Mouse (Mus musculus): ENCODE measurements at regions not wholly inside any gene's neighbourhood (a gene's known extent, or its start where the extent isn't known, plus 50 kb on each side); places are given as distances from the start of the nearest gene placed in this dataset.

DNA sequence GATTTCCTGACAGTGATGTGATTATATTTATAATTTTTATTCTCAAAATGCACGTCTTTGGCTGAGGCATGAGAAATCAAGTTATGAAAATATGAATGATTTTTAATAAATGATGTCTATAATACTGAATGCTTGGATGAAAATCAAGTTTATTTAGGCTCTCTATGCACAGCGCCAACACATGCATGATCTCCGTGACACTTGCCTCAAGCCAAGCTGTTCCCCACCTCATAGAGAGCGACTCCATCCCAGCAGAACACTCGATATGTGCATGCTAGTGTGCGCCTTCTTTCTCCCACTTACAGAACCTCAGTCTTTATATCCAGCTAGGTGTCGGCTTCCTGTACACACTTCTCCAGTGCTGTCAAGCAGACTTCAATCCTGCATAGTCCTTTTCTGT, 139.8 kb upstream of the Gm9833 start:
- in situ Hi-C loops (cut with MseI, MboI) = loop anchor here (5.0 to 25.0 kb wide), 2 partner anchors 236 to 536 kb away; no protein-coding TSS in a partner anchor

DNA sequence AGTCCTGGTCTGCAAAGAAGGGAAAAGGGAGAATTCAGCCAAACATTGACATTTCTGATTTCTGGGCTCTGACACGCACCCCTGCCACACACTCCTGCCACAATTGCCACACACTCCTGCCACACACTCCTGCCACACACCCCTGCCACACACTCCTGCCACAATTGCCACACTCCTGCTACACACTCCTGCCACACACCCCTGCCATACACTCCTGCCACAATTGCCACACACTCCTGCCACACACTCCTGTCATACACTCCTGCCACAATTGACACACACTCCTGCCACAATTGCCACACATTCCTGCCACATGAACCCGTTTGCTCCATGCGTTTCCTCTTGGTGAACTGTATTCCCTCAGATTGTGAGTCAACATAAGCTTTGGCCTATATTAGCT, 130.0 kb upstream of the Gm9833 start:
- in situ Hi-C loops (cut with MseI, MboI) = no loop called here

DNA sequence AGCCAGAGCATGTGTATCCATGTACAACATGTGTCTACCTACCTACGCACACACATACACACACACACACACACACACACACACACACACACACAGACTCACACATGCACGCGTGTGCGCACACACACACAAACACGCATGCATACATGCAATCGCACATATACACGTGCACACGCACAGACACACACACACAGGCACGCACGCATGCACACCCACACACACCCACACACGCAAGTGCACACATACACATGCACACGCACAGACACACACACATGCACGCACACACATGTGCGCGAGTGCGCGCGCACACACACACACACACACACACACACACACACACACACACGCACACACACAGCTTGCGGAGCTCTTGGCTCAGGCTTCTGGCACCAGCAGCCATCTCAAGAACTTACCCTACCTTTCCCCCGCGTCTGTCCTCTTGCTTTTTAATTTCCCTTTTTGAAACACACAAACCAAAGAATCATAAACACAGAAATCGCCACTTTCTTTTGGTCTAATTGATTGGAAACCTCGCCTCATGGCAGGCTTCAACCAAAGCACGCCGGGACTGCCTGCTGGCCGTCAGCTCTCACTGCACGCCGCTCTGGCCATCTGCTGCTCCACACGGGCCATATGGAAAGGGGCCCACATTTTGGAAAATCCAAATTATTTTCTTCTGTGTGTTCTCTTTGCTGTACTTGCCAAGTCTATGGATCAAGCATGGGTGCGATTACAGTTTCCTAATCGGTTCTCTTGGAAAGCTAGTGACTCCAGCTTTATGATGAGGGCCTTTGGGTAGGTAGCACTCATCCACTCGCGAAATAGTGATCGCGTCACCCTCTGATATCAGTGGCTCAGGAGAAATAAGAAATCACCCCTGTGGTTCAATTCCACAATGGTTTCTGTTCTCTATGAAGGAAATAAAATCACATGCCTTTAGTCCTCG, 127.9 kb upstream of the Gm9833 start:
- in situ Hi-C loops (cut with MseI, MboI) = no loop called here

DNA sequence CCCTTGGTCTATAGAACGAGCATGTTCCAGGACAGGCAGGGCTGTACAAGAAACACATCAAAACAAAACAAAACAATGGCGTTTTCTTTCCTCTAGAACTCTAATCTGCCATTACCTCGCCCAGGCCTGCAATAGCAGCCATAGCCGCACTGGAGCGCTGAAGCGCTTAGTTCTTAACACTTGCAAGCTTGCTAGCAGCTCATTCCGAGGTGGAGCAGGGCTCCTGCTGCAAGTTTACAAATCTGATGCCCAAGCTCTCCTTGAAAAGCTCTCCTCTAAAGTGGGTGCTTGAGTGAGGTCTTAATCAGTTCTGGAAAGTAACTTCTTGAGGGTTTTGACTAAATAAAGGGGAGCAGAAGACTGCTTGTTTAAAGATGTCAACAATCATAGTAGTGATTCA, 127.2 kb upstream of the Gm9833 start:
- in situ Hi-C loops (cut with MseI, MboI) = no loop called here

All from mouse trophoblast stem cell (cell line).